Mouse (Mus musculus) spleen, adult 2 months (tissue): Measurements from ENCODE around the gene Enpp6. TPM values are rescaled to one million over a fixed set of nuclear protein-coding genes. Genes with fewer than 3 reads are reported as not detected.

Source experiments
- DNase-seq, 2 experiments: peaks; one replicate each; pipeline versions ENCODE4 v3.0.0 to v3.0.0-alpha.2; 2012 to 2021; ENCODE audit warnings: low spot score in 2 of 2, low read depth in 1 of 2
- H3K27ac ChIP-seq: fragments of 200-500 bp; 2 replicates; pipeline ENCODE4 v1.5.1; 2012; ENCODE audit warnings: low read length, inconsistent platforms; ENCODE audit not compliant: insufficient read depth
- H3K27me3 ChIP-seq: fragments of 200-500 bp; 2 replicates; pipeline ENCODE4 v1.6.1; 2012; ENCODE audit warnings: mild to moderate bottlenecking, moderate library complexity, low read length, inconsistent platforms; ENCODE audit not compliant: control insufficient read depth, insufficient read depth
- H3K36me3 ChIP-seq: fragments of 200-500 bp; 2 replicates; pipeline ENCODE4 v1.6.1; 2012; ENCODE audit warnings: mild to moderate bottlenecking, low read length, inconsistent platforms; ENCODE audit not compliant: control insufficient read depth, insufficient read depth
- H3K4me1 ChIP-seq: fragments of 200-500 bp; 2 replicates; pipeline ENCODE4 v1.6.1; 2011; ENCODE audit warnings: inconsistent platforms; ENCODE audit not compliant: control insufficient read depth, insufficient read depth, insufficient read length
- H3K4me3 ChIP-seq: fragments of 200-500 bp; 2 replicates; pipeline ENCODE4 v1.5.1; 2011; ENCODE audit warnings: mild to moderate bottlenecking, inconsistent platforms; ENCODE audit not compliant: insufficient read depth, insufficient read length; ENCODE audit errors: extremely low read depth
- CTCF ChIP-seq: fragments of 200-500 bp; IDR thresholded peaks from 2 replicates; pipeline ENCODE4 v1.5.1; 2011; ENCODE audit warnings: mild to moderate bottlenecking, inconsistent platforms; ENCODE audit not compliant: insufficient read depth, insufficient read length, insufficient replicate concordance; ENCODE audit errors: extremely low read depth
- POLR2A ChIP-seq: fragments of 200-500 bp; IDR thresholded peaks from 2 replicates; pipeline ENCODE4 v1.6.1; 2011; ENCODE audit warnings: low read depth, low read length, inconsistent platforms
- WGBS: fragments of 180-500 bp; shearing (Covaris S2); methylation state at CpG from one replicate; pipeline ENCODE4 v1.1.7; 2018; 5-methylcytosine and 5-hydroxymethylcytosine counted together
- polyA plus RNA-seq: library from polyadenylated mRNA; depleted of rRNA; stranded (reverse); fragments of >200 nt; gene quantifications from 2 replicates; pipeline ENCODE4 v1.2.3, GENCODE M21; 2012

The Enpp6 gene
- polyA plus RNA-seq, 1 experiment, result 1.8 TPM

DNA sequence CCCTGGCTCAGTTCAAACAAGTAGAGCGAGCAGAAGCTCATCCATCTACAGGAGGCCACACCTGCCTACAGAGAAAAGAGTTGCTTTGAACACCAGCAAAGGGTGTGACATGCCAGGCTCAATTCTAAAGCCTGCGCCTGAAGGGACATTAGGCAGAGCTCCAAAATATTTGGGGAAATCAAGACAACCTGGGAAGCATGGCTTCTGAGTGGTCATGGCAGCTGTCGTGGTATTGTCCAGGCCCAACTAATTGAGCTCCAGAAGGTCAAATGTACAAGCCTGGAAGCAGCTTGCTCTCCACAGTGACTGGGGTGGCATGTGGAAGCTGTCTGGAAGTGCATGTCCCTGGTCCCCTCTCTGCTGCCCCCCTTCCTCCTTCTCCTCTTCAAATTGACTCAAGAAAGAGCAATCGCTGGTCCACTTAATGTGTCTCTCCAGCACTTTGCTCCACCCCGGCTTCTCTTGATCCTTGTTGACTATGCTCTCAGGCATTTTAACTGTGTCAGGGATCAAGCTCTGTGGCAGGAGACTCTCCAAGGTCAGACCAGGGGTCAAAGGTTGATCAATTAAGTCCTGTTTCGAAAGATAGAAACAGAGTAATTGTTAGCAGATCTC is 89.4 kb downstream of the Enpp6 start:
- Histone ChIP-seq H3K36me3 (no peaks in the 10 kb centered on the region), H3K27me3 (no peaks in the 10 kb centered on the region), H3K4me3 (no peak overlapping the region), H3K27ac (no peak overlapping the region), H3K4me1 (peaks cover 2% of the 10 kb centered on the region; the same call in 1 of the 2 replicates)
- no peak for TF ChIP-seq POLR2A
- TF ChIP-seq CTCF, result no peak
- DNase-seq, result no peak
- 85% methylated on average over 6 of the region's 6 CpGs for WGBS

DNA sequence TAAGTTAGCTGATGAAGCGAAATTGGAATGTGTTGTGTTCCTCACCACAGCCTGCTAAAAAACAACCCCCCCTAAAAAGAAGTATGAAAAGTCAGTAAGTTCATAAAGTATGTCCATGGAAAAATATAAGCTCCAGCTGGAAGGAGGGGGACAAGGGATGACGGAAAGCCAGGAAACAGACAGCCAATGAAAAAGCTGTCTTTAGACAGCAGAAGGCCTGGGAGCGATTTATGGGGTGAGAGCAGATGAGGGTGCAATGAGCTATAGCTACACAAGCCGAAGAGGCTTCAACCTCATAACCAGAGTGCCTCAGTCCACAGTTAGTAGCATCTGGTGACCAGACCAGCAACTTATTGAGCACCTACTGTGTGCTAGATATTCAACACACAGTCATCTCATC is 93.3 kb downstream of the Enpp6 start:
- WGBS, result 76% methylated on average over 4 of the region's 4 CpGs
- Histone ChIP-seq H3K27ac (no peak overlapping the region), H3K36me3 (no peaks in the 10 kb centered on the region), H3K4me1 (no peaks in the 10 kb centered on the region), H3K4me3 (no peak overlapping the region), H3K27me3 (no peaks in the 10 kb centered on the region)
- no peak for TF ChIP-seq CTCF
- no peak for TF ChIP-seq POLR2A
- DNase-seq, result no peak

DNA sequence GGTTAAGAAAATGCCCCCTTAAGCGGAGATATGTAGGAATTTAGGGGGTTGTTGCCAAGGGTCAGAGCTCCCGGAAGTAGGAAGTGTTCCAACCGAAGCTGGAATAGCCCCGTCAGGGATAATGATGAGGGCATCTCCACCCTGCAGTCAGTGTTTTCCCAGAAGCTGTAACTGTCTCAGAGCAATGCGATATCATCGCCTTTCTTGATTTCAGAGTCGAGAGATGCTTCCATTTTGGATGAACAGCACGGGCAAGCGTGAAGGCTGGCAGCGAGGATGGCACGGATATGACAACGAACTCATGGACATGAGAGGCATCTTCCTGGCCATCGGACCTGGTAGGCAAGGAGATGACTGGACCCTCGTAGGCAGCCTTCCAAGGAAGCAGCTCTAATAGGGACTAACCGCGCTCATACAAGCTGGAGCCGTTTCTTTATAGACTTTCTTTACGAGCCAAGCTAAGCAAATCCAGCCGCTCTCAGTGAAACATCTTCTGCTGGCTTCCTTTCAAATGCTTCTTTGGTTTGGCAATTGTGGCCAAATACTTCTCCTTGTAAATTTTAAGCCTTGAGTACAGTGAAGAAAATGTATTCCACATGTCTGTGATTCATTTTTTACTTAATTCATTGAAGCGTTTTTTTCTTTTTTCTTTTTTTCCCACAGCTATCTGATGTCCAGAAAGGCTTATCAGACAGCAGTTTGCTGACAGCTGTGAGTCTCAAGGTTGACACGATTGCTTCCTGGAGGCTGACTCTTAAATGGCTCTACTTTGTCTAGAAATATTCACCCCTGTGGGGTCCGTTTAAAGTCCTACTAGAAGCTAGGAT is 95.7 kb downstream of the Enpp6 start:
- Histone ChIP-seq H3K27me3 (no peaks in the 10 kb centered on the region), H3K36me3 (no peaks in the 10 kb centered on the region), H3K27ac (no peak overlapping the region), H3K4me3 (no peak overlapping the region), H3K4me1 (no peaks in the 10 kb centered on the region)
- TF ChIP-seq POLR2A, result no peak
- no peak for TF ChIP-seq CTCF
- 81% methylated on average over 22 of the region's 22 CpGs for WGBS
- DNase-seq, result no peak

DNA sequence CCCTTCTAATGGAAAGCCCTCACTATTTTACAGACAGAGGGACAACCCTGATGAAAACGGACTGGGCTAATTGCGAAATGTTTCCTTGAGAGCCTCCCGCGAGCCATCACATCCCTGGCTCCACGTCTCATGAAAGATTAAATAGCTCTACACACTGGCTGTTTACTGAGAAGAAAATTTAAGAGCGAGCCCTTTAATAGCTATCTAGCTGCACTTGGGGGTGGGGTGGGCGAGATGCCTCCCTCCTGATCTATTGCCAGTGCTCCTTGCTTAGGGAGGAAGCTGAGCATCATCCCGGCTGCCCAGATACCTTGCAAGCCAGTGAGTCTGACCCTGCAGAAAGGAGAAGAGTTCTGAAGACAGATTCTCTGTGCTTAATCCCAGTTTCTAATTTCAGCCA is 103.3 kb downstream of the Enpp6 start:
- no peaks in the 10 kb centered on the region for H3K27me3 ChIP-seq
- H3K36me3 ChIP-seq, result no peaks in the 10 kb centered on the region
- H3K27ac ChIP-seq, result no peak overlapping the region
- 88% methylated on average over 8 of the region's 8 CpGs for WGBS
- no peak overlapping the region for H3K4me3 ChIP-seq
- no peaks in the 10 kb centered on the region for H3K4me1 ChIP-seq
- DNase-seq, result no peak
- no peak for TF ChIP-seq POLR2A
- TF ChIP-seq CTCF, result no peak

DNA sequence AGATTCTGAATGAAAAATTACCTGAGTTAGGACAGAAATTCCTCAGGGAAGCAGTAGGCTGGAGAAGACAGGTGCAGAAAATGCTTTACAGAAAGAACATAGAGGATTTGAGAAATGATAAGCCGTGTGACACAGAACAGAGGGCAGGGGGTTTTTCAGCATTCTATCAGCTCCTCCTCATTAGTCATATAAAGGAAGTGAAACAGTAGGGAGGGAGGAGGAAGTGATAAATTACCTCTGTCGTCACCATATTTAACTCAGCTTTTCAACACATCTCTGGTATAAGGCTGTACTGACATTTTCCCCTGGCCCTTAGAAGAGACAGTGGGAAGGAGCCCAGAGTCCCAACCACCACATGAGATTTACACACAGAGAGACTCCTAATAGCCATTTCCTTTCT is 118.9 kb downstream of the Enpp6 start:
- peaks cover 6% of the 10 kb centered on the region for H3K4me1 ChIP-seq
- no peak overlapping the region for H3K4me3 ChIP-seq
- DNase-seq, result peak in 1 of 2 experiments; percentile 31
- TF ChIP-seq POLR2A (no peak), CTCF (no peak)
- 4% methylated on average over 2 of the region's 2 CpGs for WGBS
- no peak overlapping the region for H3K27ac ChIP-seq
- H3K36me3 ChIP-seq, result no peaks in the 10 kb centered on the region
- no peaks in the 10 kb centered on the region for H3K27me3 ChIP-seq

GRCm38 (mm10) chr8:47114133-47114796 is 127.6 kb downstream of the Enpp6 start:
- no peaks in the 10 kb centered on the region for H3K4me1 ChIP-seq
- no peak overlapping the region for H3K4me3 ChIP-seq
- no peak overlapping the region for H3K27ac ChIP-seq
- no peaks in the 10 kb centered on the region for H3K27me3 ChIP-seq
- TF ChIP-seq POLR2A (no peak), CTCF (no peak)
- no peak for DNase-seq
- H3K36me3 ChIP-seq, result no peaks in the 10 kb centered on the region
- 48% methylated on average over 17 of the region's 17 CpGs for WGBS

- H3K4me3 ChIP-seq, result no peak overlapping the region
- no peak for DNase-seq
- H3K27me3 ChIP-seq, result no peaks in the 10 kb centered on the region
- no peaks in the 10 kb centered on the region for H3K36me3 ChIP-seq
- WGBS, result 86% methylated on average over 4 of the region's 4 CpGs
- TF ChIP-seq CTCF (no peak), POLR2A (no peak)
- no peak overlapping the region for H3K27ac ChIP-seq
- no peaks in the 10 kb centered on the region for H3K4me1 ChIP-seq
Observed at GRCm38 (mm10) chr8:47117336-47117735, 130.6 kb downstream of the Enpp6 start.
